ENCODE assay signal across 8 mouse cellular contexts in genomic region chr7:47133331-47133730, GRCm38 (mm10). TPM values are rescaled to one million over a fixed set of nuclear protein-coding genes. Genes with fewer than 3 reads are reported as not detected.
A peak's percentile ranks its signal among the peaks of the same experiment; 100 is the strongest.
DNase-seq lines count a peak whose midpoint lies in the region; ATAC-seq and TF ChIP-seq lines count a peak whose summit lies in the region.

Gene Ptpn5, minus strand, starts transcription at chr7:47133684.

- H3K4me2 ChIP-seq in limb, embryonic 14.5 days (replicated peaks; ENCODE audit: low read depth, low read length, severe bottlenecking): peak within 1 kb of the TSS; percentile 99

- H3K27me3 ChIP-seq in megakaryocyte, embryonic 14.5 days (replicated peaks): peaks cover 71% of the 10 kb centered on the region
- H3K27me3 ChIP-seq in limb, embryonic 14.5 days (ENCODE audit: control insufficient read depth, insufficient read depth, low read length): peaks cover 48% of the 10 kb centered on the region
- H3K27me3 ChIP-seq in thymus, adult 2 months (ENCODE audit: control insufficient read depth, insufficient read depth, low read length): peaks cover 10% of the 10 kb centered on the region; the same call in 1 of the 2 replicates

- peak; percentile 10 for DNase-seq in embryo, embryonic 9.5 days (ENCODE audit: extremely low spot score)
- DNase-seq in embryo, embryonic 10 days (ENCODE audit: low spot score): no peak
- DNase-seq in limb, embryonic 14.5 days (ENCODE audit: low spot score): no peak
- DNase-seq in cerebellum, adult 8-10 months: no peak
- DNase-seq in Muller cell, postnatal 12 days (ENCODE audit: inconsistent ontology term): no peak
- DNase-seq in thymus, adult 2 months: no peak

- no peak for ATAC-seq in megakaryocyte, adult 5-6 weeks (ENCODE audit: poor library complexity, severe bottlenecking)
- no peak for ATAC-seq in limb, embryonic 14.5 days (ENCODE audit: low FRiP score, low read depth)

- no peak within 1 kb of the TSS for H3K27ac ChIP-seq in limb, embryonic 14.5 days (replicated peaks; ENCODE audit: low read depth, low read length)
- H3K27ac ChIP-seq in thymus, adult 2 months (ENCODE audit: control insufficient read depth, insufficient read depth, low read length): no peak within 1 kb of the TSS

- TF ChIP-seq POLR2A in limb, embryonic 14.5 days (IDR thresholded peaks at IDR 0.05; ENCODE audit: borderline replicate concordance, extremely low read depth, insufficient read depth, insufficient read length): no peak
- TF ChIP-seq POLR2A in thymus, adult 2 months (IDR thresholded peaks at IDR 0.05; ENCODE audit: control insufficient read depth, extremely low read depth, insufficient read depth, low read length, poor library complexity): no peak

- WGBS in limb, embryonic 14.5 days: 5% methylated on average over 13 of the region's 13 CpGs
- WGBS in thymus, adult 2 months: 12% methylated on average over 13 of the region's 13 CpGs

- peaks cover 12% of the 10 kb centered on the region for H3K4me1 ChIP-seq in megakaryocyte, embryonic 14.5 days
- H3K4me1 ChIP-seq in limb, embryonic 14.5 days (ENCODE audit: control insufficient read depth, insufficient read depth, low read length): peaks cover 6% of the 10 kb centered on the region
- no peaks in the 10 kb centered on the region for H3K4me1 ChIP-seq in thymus, adult 2 months (replicated peaks; ENCODE audit: control insufficient read depth, insufficient read depth, low read length)

- H3K9ac ChIP-seq in limb, embryonic 14.5 days (ENCODE audit: low read depth, low read length, severe bottlenecking): peak within 1 kb of the TSS; percentile 61

- no peaks in the 10 kb centered on the region for H3K9me3 ChIP-seq in megakaryocyte, embryonic 14.5 days
- no peaks in the 10 kb centered on the region for H3K9me3 ChIP-seq in limb, embryonic 14.5 days (ENCODE audit: control insufficient read depth, low read length)

- TF ChIP-seq CTCF in thymus, adult 2 months (IDR thresholded peaks at IDR 0.05; ENCODE audit: borderline replicate concordance, control insufficient read depth, extremely low read depth, insufficient read depth, low read length, poor library complexity): no peak

- no peaks in the 10 kb centered on the region for H3K36me3 ChIP-seq in megakaryocyte, embryonic 14.5 days (replicated peaks; ENCODE audit: low read length)
- H3K36me3 ChIP-seq in limb, embryonic 14.5 days (ENCODE audit: control insufficient read depth, insufficient read depth, low read length): no peaks in the 10 kb centered on the region
- H3K36me3 ChIP-seq in thymus, adult 2 months (ENCODE audit: control insufficient read depth, insufficient read depth, low read length): no peaks in the 10 kb centered on the region

- H3K4me3 ChIP-seq in megakaryocyte, embryonic 14.5 days (replicated peaks): peak within 1 kb of the TSS; percentile 86
- peak within 1 kb of the TSS; percentile 56 for H3K4me3 ChIP-seq in limb, embryonic 14.5 days (replicated peaks; ENCODE audit: low read length)
- no peak within 1 kb of the TSS for H3K4me3 ChIP-seq in thymus, adult 2 months (ENCODE audit: control insufficient read depth, insufficient read depth, low read length)

RNA-seq across cellular contexts. Expression of gene Ptpn5, which starts in this region (rescaled TPM):
- not detected in 2 replicates for polyA plus RNA-seq in megakaryocyte, embryonic 14.5 days (2012; ENCODE audit: insufficient read depth, low replicate concordance)
- total RNA-seq in megakaryocyte, adult 5-6 weeks (2015): not detected in 2 replicates
- total RNA-seq in megakaryocyte, adult 5-6 weeks (2017): not detected in 2 replicates
- polyA plus RNA-seq in limb, embryonic 14.5 days (2012; rRNA removed): 0.54 and 0.74 TPM in 2 replicates
- polyA plus RNA-seq in limb, embryonic 14.5 days (2014; fragmentation: Nextera tagmentation; extraction: Ambion mirVana): 0.22 TPM in 1 of 2 replicates, not detected in the other
- 1.3 and 2.2 TPM in 2 replicates for polyA plus RNA-seq in thymus, adult 2 months (2012; rRNA removed)
